Mouse (Mus musculus): ENCODE measurements around the gene Dbf4.

Dbf4 gene

DNA sequence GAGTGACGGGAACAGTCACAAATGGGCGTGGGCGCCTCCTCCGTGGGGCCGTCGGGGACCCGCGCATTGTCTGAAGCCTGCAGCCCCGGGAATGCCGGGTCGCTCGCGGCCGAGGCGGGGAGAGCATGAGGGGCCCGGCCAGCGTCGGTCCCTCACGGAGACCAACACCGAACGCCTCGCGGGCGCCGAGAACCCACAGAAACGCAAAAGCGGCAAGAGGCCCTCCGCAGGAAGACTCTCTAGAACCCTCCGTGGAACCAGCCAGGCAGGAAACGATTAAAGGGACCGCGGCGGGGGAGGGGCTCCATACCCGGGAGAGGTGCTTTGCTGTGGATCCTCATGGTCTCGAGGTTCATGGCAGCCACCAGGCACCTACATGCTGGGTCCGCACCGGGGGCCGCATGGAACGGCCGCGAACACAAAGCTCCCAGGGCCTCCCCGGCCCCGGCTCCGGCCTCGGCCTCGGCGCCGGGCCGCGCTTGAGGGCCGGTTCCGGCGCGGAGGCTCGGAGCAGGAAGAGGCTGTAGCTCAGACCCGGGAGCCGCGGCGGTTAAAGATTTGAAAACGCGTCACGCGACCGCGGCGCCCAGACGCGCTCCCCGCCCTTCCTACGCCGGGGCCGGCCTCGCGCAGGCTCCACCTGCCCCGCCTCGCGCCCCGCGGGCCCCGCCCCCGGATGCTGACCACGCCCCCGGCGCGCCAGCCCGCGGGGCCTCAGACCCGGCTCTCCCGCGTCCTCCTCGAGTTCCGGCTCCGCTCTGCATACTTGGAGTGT lies at the start of gene Dbf4, which contains the start of gene Slc25a40:
TSS of gene Dbf4 (minus strand) at position 560 of the 775 bp plus-strand sequence.
TSS of gene Slc25a40 (plus strand) at position 694 of the 775 bp plus-strand sequence.
- DNase-seq (ENCODE audit: low spot score) = peak; percentile 89

DNA sequence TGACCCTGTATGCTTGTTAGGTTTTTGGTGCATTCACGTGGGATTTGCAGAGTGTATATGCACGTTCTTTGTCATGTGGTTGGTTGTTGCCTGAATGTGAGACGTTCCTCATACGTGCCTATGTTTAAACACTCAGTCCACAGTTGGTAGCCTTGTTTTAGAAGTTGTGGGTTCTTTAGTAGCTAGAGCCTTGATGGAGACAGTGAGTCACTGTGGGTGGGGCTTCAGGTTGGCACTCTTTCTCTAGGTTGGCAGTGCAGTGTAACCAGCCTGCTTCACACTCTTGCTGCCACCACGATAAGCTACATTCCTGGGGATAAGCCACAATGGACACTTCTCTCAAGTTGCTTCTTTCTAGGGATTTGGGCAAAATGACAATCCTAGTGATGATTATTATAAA lies 34.0 kb upstream of the Dbf4 start:
- DNase-seq (ENCODE audit: low spot score) = no peak

DNA sequence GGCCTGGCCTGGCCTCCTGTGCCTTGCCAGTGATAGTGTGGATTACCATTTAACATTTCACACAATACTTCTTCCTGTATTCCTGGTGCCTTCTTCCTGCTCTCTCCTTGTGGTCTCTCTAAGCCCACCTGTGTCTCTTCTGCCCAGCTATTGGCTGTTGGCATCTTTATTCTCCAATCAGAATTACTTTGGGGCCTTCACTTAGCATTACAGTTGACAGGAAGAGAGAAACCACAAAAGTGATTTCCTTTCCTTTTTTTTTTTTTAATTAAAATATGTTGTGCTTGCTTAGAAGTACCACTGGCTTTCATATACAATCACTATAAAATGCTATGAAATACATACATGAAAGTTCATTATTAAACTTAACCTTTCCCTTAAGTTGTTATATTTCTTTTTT lies 33.0 kb upstream of the Dbf4 start:
- DNase-seq (ENCODE audit: low spot score) = no peak

DNA sequence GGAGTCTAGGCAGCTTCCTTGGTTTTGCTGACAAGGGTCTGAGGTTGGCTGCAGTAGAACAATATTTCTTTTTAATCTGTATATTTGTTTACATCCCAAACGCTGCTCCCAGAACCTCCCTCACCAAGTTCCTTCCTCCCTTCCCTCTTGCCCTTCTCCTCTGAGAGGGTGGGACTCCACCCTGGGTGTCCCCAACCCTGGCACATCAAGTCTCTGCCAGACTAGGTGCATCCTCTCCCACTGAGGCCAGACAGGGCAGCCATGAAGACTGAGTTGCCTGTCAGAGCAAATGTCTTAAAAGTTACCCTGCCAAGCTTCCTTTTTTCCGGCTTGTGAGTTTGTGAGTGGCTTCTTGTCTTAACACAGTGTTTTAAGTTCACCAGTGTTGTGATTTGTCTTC lies 16.6 kb upstream of the Dbf4 start:
- no peak for DNase-seq (ENCODE audit: low spot score)

DNA sequence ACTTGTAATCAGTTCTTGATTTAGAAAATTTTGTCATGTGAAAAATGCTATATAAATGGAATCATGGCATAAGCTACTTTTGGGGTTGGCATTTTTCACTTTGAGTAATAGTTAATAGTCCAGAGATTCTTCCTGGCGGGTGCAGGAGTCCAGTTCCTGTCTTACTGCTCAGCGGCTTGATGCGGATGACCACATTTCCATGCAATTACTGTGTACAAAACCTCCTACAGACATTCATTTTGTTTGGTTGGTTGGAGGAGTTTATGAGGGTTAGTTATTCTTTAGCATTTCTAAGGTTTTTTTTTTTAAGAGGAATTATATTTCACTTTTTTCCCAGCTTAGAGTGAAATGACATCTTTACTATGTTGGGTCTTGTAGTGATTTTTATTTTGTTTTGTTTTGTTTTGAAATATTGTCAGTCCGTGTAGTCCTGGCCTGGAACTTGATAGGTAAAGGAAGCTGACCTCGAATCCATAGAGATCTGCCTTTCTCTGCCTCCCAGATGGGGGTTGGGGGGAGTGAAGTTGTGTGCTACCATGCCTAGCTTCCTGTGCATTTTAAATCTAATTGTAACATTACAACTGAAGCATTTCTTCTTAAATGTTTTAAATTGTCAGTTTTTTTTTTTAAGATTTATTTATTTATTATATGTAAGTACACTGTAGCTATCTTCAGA lies 15.1 kb upstream of the Dbf4 start:
- no peak for DNase-seq (ENCODE audit: low spot score)

DNA sequence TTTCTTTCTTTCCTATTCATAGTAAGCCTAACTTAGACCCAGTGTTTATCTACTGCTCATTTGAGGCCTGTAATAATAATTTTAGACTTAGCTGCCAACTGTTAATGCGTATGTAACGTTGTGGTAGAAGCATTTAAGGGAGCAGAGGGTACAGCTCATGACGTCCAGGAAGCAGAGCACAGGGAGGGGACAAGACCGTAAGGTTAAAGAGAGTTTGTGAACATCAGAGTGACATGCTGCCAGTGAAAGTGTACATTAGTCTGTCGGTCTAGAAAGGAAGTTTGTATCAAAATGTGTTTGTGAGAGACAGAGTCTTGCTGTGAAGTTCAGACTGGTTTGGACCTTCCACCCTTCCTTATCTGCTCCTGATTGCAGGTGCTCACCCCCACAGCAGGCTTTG lies 3.4 kb upstream of the Dbf4 start:
- no peak for DNase-seq (ENCODE audit: low spot score)

DNA sequence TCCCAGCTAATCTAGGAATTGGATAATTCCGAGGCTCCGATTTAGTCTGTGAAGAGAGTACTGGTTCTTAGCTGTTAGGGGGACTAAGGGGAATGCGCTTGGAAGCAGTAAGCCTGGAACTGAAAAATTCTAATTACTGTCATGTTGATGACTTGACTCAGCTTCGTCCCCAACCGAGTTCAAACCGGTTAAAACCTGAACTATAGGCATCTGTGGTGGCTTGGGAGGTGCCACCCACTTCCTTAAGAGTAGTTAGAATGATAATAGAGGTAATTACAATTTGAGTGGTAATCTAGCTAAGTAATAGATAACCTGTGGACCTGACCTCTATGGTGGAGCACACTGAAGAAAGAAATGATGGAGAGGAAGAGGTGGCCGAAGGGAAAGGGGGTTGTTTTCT lies 1.6 kb upstream of the Dbf4 start:
- no peak for DNase-seq (ENCODE audit: low spot score)

DNA sequence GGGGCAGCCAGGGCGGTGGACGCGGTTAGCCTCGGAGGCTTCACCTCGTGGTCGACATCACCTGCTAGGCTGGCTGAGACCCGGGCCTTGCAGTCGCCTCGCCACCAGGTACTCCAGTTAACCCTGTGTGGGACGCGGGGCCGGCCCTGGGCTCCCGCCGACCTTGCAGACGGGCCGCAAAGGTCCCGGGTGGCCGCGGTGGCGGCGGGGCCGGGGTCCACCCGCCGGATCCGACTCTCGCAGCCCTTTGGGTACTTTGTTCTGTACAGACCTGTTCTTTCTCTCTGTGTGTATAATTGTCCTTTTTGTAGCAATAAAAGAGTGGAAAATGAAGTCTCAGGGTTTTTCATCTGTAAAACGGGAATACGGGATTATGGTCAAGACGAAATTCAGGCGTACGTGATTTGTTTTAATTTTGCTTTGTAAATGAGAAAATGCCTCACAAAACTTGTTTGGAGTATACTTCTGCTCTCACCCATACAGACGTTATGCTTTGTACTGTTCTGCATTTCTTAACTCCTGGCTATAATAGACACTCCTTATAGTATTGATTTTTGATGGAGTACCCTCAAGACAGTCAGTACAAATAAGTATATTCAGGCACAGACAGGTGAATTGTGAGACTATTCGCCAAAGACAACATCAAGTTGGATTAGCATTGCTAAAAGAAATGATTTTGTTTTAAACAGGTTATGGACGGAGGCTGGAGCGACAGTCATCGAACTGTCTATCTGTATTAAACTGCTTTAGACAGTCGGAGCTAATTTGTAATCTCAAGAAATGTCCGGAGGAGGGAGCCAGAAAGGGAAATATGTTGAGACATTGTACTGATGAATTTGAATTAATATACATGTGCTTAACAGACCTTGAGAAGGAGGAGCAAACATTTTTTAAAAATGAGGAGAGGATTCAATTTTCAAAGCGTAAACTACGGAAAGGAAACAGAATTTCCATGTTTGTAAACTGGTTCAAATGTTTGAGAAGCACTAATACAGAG lies 714 bp upstream of the Dbf4 start:
- DNase-seq (ENCODE audit: low spot score) = no peak

DNA sequence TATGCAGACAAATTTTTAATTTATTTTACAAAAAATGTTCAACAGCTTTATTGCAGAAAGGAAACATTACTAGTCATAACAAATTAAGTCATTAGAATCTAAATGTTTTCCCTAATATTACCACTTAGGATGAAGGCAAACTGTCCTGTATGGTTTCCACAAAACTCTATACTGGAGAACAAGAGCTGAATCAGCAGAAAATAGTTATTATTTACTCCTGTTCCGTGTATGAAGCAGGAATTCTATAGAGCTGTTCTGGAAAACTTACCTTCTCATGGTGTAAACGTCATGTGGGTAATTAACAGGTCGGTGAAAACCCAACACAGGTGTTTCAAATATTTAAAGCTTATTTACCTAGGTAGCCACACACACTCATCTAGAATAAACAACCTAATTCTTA lies 1.1 kb downstream of the Dbf4 start:
- DNase-seq (ENCODE audit: low spot score) = no peak

DNA sequence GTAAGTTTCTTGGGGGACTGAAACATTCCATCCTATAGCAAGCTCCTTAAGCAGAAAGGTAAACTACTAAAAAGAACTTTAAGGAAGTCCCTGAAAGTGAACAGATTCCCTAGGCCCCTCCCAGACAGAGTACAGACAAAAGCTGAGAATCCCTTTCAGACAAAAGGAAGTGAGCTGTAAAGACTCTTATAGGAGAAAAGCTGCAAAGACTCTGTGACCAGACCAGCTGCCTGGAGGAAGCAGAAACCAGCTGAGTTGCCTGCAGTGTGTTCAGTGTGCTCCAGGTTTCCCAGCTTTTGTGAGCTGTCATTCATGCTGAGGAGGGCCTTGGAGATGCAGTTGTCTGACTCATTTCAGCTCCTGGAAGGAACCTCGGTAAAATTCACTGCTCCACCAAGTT lies 5.1 kb downstream of the Dbf4 start:
- DNase-seq (ENCODE audit: low spot score) = no peak

DNA sequence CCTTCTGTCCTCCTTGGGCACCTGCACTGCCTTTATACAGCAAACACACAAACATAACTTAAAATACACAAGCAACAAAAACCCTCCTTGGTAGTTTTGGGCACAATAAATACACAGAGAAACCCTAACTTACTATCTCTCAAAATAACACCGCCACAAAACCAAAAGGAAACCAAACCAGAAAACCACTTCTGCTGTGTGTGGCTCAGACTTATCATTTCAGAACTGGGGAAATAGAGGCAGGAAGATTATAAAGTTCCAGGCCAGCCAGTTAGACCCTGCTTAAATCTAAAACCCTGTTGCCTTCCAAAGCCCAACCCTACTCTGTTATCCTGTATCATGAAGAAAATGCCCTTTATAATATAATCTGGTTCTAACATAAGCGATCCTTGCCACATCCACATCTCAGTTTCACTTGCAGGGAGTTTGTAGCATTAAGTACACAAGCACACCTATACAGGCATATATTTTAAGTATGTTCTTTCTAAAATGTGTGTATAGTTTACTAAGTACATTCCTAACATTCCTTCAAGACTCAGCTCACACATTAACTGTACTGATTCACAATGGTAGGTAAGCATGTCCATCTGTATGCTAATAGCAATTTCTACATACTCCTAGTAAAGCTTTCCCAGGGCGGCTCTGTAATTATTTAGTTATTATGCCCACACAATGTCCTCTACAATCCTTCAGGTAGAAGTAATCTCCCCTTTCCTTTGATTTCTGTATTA lies 5.7 kb downstream of the Dbf4 start:
- DNase-seq (ENCODE audit: low spot score) = no peak

DNA sequence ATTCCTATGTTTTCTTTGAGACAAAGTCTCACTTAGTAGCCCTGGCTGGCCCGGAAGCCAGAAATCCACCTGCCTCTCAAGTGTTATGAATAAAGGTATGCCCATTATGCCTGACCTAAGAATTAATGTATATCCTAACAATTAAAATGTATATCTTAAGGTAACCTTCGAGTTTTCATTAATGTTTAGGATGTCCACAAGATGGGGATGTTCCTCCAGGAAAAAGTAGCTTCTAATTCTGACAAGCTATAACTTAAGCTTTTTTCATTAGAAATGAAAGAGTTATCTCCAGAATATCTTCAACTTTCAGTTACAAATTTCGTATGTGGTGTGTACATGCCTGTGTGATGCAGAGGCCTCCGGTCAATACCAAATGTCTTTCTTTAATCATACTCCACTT lies 13.8 kb downstream of the Dbf4 start:
- DNase-seq (ENCODE audit: low spot score) = no peak

DNA sequence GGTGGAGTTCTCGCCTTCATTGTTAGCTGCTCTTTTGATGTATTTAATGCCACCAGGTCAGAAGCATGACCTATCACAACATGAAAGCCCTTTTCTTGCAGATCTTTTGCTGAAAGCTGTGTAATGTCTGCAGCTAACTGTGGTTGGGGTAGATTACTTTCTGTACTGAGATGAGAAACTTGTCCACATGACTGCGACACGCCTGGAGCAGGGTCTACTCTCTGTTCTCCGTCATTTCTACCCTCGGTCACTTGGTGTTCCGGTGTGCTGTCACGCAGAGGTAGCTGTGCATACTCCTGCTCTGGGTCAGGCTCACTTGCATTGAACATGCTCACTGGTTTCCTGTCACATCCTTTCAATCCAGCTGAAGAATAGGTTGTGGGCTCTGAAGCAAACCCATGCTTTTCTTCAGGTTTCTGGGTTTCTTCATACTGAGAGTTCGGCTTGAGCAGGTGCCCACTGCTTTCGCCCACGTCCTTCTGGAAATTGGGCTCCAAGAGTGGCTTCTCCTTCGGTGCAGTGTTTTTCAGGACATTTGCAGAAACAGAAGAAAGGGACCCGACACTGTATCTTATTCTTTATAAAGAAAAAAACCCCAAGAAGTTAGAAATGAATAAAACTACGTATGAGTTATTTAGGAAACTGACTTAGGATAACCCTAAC lies 24.8 kb downstream of the Dbf4 start:
- no peak for DNase-seq (ENCODE audit: low spot score)

DNA sequence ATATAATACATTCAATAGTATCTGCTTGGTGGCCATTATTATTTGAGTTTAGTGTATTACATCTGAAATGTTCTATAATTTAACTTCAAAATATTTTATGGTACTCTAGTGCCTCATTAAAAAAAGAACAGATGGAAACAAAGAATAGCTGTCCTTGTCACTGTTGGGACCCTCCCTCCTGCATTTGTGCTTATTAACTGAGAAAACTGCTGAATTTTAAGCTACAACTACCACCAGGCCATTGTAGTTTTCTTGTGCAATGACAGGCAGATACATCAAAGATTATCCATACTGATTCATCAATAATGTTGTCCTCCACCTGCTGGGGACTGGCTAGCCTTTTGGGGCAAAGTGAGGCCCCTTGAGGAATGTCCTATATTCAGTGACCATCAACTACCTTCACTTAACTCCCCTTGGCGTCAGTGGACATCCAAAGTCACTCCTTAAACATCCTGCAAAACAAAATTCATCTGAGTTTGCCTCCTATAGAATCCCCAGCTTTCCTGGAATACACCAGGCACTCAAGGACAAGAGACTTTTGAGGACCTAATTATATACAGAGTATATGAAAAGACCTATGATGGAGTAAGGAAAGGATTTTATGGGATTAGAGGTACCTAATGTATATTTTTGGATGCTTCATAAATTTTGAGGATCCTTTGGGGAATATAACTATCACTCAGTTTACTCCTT lies 28.5 kb downstream of the Dbf4 start:
- DNase-seq (ENCODE audit: low spot score) = no peak

DNA sequence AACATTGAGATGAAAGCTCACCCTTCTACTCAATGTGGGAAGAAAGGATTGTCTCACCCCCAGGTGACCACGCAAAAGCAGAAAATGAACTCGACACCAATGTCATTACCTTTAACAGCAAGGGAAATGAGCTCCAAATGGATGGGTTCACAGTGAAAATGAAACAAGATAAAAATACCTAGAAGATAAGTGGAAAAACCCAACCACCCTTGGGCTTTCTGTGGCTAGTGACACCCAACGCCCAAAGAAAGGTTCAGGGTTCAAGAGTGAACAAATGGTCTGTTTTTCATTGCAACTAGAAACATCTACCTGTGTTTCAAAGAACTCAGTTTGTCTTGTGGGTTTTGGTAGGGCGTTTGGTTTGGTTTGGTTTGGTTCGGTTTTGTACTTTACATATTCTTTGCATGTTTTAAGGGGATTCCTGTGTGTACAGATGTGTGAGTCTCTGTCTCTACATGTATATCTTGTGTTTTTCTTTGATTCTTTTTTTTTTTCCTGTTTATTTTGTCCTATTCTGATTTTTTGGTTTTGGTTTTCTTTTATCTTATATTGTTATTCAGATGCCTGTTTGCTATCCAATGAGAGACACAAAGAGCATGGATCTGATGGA lies 48.1 kb downstream of the Dbf4 start:
- no peak for DNase-seq (ENCODE audit: low spot score)

DNA sequence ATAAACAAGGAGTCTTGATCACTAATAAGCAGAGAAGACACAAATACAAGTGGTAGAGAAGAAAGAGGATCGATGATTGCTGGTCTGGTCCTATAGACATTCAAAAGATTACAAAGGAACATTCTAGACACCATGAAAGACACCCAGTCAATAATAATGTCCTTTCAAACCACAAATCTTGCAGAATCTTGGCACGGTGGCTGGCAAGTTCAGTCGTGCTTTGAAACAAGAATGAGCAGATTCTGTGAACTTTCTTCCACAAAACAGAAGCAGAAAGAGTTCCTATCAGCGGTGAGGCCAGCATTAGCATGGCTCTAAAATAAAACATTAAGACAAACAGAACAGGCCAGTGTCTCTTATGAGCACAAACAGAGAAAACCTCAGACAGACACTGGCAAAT lies 49.1 kb downstream of the Dbf4 start:
- DNase-seq (ENCODE audit: low spot score) = no peak

DNA sequence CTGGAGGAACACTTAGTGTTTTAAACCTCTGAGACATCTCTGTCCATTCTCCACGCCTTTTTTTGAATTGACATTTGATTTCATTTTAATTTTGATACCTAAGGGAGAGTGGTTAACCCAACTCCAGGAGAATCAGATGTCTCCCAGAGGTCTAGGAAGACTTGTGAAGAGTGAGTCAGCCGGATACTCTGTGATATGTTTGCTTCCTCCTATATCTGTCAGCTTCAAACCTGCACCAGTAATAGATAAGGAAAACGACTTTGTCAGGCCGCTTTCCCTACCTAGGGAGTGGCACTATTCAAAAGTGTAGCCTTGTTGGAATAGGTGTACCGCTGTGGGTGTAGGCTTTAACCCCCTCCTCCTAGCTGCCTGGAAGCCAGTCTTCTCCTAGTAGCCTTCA lies 53.7 kb downstream of the Dbf4 start:
- no peak for DNase-seq (ENCODE audit: low spot score)

DNA sequence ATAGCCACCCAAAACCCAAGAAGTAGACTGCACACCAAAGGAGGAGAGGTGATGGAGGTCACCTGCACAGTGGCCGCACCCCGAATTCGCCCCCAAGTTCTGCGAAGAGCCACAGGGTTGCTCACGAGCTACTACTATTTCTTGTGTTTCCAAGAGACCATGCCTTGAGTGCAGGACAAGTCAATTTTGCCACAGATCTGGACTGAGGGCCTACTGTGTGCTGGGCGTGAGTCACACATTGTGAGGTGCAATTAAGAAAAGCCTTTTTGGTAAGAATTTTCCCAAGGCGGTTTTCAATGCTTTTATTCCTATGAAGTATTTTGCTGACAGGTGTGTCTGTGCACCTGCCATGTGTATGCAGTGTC lies 54.2 kb downstream of the Dbf4 start:
- DNase-seq (ENCODE audit: low spot score) = no peak

DNA sequence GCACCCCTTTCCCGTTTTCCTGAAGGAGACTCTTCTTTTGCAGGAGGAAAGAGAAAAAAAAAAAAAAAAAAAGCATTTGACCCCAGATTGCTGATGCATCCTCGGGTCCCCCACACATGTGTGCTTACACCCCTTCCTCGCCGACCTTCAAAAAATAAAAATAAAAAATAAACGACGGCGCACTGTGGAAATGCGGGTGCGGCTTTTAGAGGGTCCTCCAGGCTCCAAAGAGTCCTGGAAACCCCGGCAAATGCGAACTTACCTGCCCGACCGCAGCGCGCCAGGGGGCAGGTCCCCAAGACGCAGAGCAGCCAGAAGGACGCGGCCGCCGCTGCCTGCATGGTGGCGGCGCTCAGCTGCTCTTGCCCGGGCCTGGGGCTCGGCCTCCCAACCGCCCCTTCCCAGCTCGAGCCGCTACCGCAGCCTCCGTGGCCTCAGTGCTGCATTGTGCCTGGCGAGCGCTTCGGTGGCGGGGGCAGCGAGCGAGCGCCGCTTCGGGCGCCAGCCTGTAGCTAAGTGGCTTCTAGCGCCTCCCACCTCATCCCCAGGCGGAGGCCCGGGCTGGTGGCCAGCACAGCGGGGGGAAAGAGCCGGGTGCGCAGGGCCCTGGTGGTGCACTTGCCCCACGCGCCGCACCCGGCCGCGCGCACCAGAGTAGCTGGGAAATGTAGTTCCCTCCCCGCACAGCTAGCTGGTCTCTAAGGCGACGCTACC lies 54.7 kb downstream of the Dbf4 start, which contains the start of gene Adam22:
TSS of gene Adam22 (minus strand) at position 547 of the 714 bp plus-strand sequence.
- DNase-seq (ENCODE audit: low spot score) = peak; percentile 38

All from yolk sac, embryonic 10.5 days (tissue).